Mouse (Mus musculus): Measurements from ENCODE around the gene Col4a1. TPM values are rescaled to one million over a fixed set of nuclear protein-coding genes. Genes with fewer than 3 reads are reported as not detected.
A peak's percentile ranks its signal among the peaks of the same experiment; 100 is the strongest.

Col4a1 gene
- polyA plus RNA-seq, 1 experiment from 2014 or later = 213 TPM

DNA sequence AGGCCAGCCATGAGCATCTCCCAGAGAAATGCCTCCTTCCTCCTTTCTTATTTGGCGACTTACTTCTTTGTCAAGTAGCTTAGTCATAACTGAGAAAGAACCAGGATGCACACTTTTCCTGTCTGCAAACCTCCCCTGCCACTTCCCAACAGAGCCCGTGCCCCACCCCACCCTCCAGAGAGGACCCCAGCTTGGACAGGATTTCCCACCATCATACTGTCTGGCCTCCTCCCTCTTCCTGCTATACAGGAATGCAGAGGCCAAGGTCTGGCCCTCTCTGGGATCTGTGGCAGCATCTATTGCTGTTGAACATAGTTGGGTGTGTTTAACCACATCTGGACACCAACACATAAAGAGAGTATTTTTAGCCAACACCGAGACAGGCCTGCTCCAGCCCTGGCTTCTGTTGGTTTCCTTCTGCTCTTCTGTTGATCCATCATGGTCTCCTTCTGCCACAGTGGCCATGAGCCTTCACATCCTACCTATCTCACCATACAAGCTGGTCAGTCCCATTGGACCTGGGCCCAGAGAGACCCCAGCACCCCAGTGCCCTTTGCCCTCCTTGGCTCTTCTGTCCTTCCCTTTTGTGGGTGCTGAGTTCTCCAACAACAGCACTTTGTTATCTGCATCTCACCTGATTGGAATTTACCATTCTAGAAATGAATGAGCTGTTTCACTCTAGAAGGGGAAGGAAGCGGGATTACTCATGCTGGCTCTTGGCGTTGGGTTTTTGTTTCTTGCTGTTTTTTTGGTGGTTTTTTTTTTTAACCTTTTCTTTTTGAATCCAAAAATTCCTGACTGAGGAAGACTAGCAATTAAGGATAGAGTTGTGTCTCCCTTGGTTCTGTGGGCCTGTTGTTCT, 10.3 kb upstream of the Col4a1 start:
- no peaks in the 10 kb centered on the region; the same call in none of the 2 replicates for H3K36me3 ChIP-seq (ENCODE audit: control insufficient read depth, insufficient read depth)
- 0 out of 2 replicates have a peak, but pooled peaks have one; percentile 13 for ATAC-seq (replicated peaks; ENCODE audit: extremely low read depth, insufficient read depth, low FRiP score)
- peak overlapping the region; percentile 75 for H3K27ac ChIP-seq (ENCODE audit: low read length)
- no peaks in the 10 kb centered on the region for H3K27me3 ChIP-seq (ENCODE audit: control insufficient read depth, insufficient read depth, low read length)
- H3K9ac ChIP-seq (ENCODE audit: low read length) = no peak overlapping the region
- peaks cover 64% of the 10 kb centered on the region for H3K4me1 ChIP-seq (ENCODE audit: control insufficient read depth, insufficient read depth, low read length)
- no peaks in the 10 kb centered on the region for H3K9me3 ChIP-seq (replicated peaks; ENCODE audit: control insufficient read depth, low read length)
- no peak overlapping the region for H3K4me2 ChIP-seq (ENCODE audit: low read depth, low read length)
- H3K4me3 ChIP-seq (ENCODE audit: low read length) = no peak overlapping the region
- WGBS = 56% methylated on average over 5 of the region's 5 CpGs

DNA sequence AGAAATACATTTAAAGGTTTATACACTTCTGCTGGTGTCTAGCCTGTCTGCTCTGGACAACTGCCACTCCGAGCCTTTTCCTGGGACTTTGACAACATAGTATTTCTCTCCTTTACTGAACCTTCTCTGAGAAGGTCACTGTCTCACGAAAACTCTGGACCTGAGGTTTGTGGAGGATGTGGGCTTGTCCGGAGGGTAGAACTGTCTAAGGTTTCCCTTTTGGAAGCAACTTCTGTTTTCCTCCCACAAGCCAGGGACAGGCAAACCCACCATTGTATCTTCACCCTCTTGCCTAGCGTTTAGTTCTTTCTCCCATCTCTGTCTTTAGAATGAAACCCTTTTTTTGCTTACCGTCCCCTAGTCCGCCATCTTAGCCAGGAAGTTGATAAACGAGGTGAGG, 9.2 kb upstream of the Col4a1 start:
- Histone ChIP-seq H3K27ac (ENCODE audit: low read length) (peak overlapping the region; percentile 53), H3K36me3 (ENCODE audit: control insufficient read depth, insufficient read depth) (no peaks in the 10 kb centered on the region; the same call in none of the 2 replicates), H3K9ac (ENCODE audit: low read length) (no peak overlapping the region), H3K27me3 (ENCODE audit: control insufficient read depth, insufficient read depth, low read length) (no peaks in the 10 kb centered on the region), H3K4me2 (ENCODE audit: low read depth, low read length) (no peak overlapping the region), H3K9me3 (replicated peaks; ENCODE audit: control insufficient read depth, low read length) (no peaks in the 10 kb centered on the region), H3K4me1 (ENCODE audit: control insufficient read depth, insufficient read depth, low read length) (peaks cover 57% of the 10 kb centered on the region), H3K4me3 (ENCODE audit: low read length) (no peak overlapping the region)
- WGBS = 69% methylated on average over 7 of the region's 7 CpGs
- no peak for ATAC-seq (replicated peaks; ENCODE audit: extremely low read depth, insufficient read depth, low FRiP score)

DNA sequence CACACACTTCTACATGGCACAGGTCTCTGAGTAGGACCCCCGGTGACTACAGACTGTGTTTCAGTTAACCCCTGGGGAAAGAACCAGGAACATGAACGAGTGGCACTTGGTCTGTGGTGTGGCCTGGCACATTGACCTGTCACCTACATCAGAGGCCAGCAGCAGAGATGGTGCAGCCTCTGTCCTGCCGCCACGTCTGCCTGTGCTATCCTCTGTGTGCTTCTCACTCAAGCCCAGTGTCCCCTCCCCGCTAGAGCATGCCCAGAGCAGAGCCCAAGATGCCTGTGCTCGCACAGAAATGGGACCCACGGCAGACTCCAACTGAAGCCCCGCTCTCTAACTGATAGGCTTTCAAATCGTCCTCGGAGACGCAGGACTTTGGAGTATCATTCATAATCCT, 6.8 kb upstream of the Col4a1 start:
- peaks cover 42% of the 10 kb centered on the region for H3K4me1 ChIP-seq (ENCODE audit: control insufficient read depth, insufficient read depth, low read length)
- 80% methylated on average over 11 of the region's 11 CpGs for WGBS
- no peak overlapping the region for H3K4me2 ChIP-seq (ENCODE audit: low read depth, low read length)
- ATAC-seq (replicated peaks; ENCODE audit: extremely low read depth, insufficient read depth, low FRiP score) = no peak
- no peak overlapping the region for H3K9ac ChIP-seq (ENCODE audit: low read length)
- H3K4me3 ChIP-seq (ENCODE audit: low read length) = no peak overlapping the region
- no peaks in the 10 kb centered on the region for H3K27me3 ChIP-seq (ENCODE audit: control insufficient read depth, insufficient read depth, low read length)
- no peaks in the 10 kb centered on the region for H3K9me3 ChIP-seq (replicated peaks; ENCODE audit: control insufficient read depth, low read length)
- peaks cover 4% of the 10 kb centered on the region for H3K36me3 ChIP-seq (ENCODE audit: control insufficient read depth, insufficient read depth)
- no peak overlapping the region for H3K27ac ChIP-seq (ENCODE audit: low read length)

DNA sequence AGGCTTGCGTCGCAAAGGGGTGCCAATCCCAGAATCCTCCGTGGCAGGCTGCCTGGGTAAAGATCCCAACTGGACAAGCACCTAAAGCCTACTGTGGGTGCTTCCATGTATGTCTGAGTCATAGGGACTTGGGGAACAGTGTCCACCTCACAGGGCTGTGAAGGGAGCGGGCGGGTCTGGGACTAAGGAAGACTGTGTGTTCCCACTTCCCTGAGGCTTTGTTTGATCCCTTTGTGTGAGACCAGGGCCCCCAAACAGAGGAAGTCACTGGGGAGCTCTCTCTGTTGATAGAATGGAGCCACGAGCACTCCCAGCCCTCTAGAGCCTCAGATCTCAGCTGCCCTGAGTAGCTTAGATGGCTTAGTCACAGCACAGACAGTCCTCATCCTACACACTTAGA, 3.5 kb upstream of the Col4a1 start:
- Histone ChIP-seq H3K4me3 (ENCODE audit: low read length) (no peak overlapping the region), H3K4me1 (ENCODE audit: control insufficient read depth, insufficient read depth, low read length) (peaks cover 24% of the 10 kb centered on the region), H3K27ac (ENCODE audit: low read length) (peak overlapping the region; percentile 20; the same call in 1 of the 2 replicates)

DNA sequence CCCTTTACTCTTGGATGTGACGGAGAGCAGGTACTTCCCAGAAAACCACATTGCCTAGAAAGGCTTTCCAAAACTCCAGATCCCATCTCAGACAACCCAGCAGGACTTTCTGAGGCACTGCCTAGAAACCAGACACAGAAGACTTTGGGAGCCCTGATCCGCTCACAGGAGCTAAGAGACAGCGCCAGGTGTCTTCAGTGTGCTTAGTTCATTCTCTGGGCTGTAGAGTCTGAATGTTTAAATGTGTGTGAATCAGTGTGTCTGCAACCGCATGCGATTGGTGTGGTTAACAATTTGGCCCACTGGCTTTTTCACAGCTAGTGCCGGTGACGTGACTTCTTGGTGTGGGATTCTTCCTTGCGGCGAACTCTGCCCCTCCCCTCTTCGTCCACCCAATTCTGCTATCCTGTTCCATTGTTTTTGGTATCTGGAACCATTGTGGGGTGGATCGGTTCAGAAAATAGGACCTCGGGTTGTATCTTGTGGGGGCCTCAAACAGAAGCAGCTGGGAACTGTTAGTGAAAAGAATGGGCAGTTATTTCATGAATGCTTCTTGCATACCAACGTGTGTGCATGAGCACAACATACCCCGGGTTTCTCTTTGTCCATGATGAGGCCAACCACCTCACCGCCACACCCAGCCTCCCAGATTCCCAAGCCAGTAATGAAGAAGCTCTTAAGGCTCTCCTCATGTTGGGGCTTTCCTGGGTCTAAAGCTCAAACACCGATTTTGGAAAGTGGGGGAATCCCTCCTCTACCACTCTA, 2.7 kb upstream of the Col4a1 start:
- ATAC-seq (replicated peaks; ENCODE audit: extremely low read depth, insufficient read depth, low FRiP score) = no peak
- peaks cover 21% of the 10 kb centered on the region for H3K4me1 ChIP-seq (ENCODE audit: control insufficient read depth, insufficient read depth, low read length)
- H3K4me2 ChIP-seq (ENCODE audit: low read depth, low read length) = peak overlapping the region; percentile 83
- 62% methylated on average over 16 of the region's 16 CpGs for WGBS
- peak overlapping the region; percentile 44 for H3K27ac ChIP-seq (ENCODE audit: low read length)
- peak overlapping the region; percentile 28 for H3K9ac ChIP-seq (ENCODE audit: low read length)
- no peaks in the 10 kb centered on the region for H3K27me3 ChIP-seq (ENCODE audit: control insufficient read depth, insufficient read depth, low read length)
- H3K9me3 ChIP-seq (replicated peaks; ENCODE audit: control insufficient read depth, low read length) = no peaks in the 10 kb centered on the region
- H3K36me3 ChIP-seq (ENCODE audit: control insufficient read depth, insufficient read depth) = peaks cover 4% of the 10 kb centered on the region; the same call in 1 of the 2 replicates
- peak overlapping the region; percentile 31 for H3K4me3 ChIP-seq (ENCODE audit: low read length)

More for the DNA sequence above, 3.5 kb upstream of the Col4a1 start:
- H3K9ac ChIP-seq (ENCODE audit: low read length) = 0 out of 2 replicates have a peak overlapping the region, but pooled peaks have one; percentile 1
- peak overlapping the region; percentile 83 for H3K4me2 ChIP-seq (ENCODE audit: low read depth, low read length)
- ATAC-seq (replicated peaks; ENCODE audit: extremely low read depth, insufficient read depth, low FRiP score) = no peak
- no peaks in the 10 kb centered on the region for H3K9me3 ChIP-seq (replicated peaks; ENCODE audit: control insufficient read depth, low read length)
- H3K36me3 ChIP-seq (ENCODE audit: control insufficient read depth, insufficient read depth) = peaks cover 4% of the 10 kb centered on the region; the same call in 1 of the 2 replicates
- WGBS = 73% methylated on average over 6 of the region's 6 CpGs
- H3K27me3 ChIP-seq (ENCODE audit: control insufficient read depth, insufficient read depth, low read length) = no peaks in the 10 kb centered on the region

DNA sequence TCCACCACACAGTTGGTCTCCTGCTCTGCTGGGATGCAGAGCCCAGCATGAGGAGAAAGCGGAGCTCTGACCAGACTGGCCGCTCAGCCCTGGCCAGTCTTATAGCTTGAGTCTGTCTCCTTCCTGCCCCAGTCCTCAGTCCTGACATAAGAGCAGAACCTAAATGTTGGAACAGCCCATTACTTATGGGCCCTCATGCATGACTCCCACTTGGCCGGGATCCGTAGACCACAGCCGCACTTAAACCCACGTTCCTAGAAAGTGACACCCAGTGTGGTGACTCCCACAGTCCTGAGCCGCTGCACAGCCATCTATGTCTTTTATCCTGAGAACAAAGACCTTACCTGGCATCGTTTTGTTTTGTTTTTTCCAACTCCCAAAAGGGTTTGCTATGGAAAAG, 2.0 kb upstream of the Col4a1 start:
- Histone ChIP-seq H3K36me3 (ENCODE audit: control insufficient read depth, insufficient read depth) (peaks cover 4% of the 10 kb centered on the region; the same call in 1 of the 2 replicates), H3K4me1 (ENCODE audit: control insufficient read depth, insufficient read depth, low read length) (peaks cover 22% of the 10 kb centered on the region), H3K9ac (ENCODE audit: low read length) (peak overlapping the region; percentile 97), H3K27ac (ENCODE audit: low read length) (peak overlapping the region; percentile 32; the same call in 1 of the 2 replicates), H3K27me3 (ENCODE audit: control insufficient read depth, insufficient read depth, low read length) (no peaks in the 10 kb centered on the region), H3K9me3 (replicated peaks; ENCODE audit: control insufficient read depth, low read length) (no peaks in the 10 kb centered on the region), H3K4me2 (ENCODE audit: low read depth, low read length) (peak overlapping the region; percentile 83), H3K4me3 (ENCODE audit: low read length) (peak overlapping the region; percentile 84)
- no peak for ATAC-seq (replicated peaks; ENCODE audit: extremely low read depth, insufficient read depth, low FRiP score)
- WGBS = 69% methylated on average over 8 of the region's 8 CpGs

DNA sequence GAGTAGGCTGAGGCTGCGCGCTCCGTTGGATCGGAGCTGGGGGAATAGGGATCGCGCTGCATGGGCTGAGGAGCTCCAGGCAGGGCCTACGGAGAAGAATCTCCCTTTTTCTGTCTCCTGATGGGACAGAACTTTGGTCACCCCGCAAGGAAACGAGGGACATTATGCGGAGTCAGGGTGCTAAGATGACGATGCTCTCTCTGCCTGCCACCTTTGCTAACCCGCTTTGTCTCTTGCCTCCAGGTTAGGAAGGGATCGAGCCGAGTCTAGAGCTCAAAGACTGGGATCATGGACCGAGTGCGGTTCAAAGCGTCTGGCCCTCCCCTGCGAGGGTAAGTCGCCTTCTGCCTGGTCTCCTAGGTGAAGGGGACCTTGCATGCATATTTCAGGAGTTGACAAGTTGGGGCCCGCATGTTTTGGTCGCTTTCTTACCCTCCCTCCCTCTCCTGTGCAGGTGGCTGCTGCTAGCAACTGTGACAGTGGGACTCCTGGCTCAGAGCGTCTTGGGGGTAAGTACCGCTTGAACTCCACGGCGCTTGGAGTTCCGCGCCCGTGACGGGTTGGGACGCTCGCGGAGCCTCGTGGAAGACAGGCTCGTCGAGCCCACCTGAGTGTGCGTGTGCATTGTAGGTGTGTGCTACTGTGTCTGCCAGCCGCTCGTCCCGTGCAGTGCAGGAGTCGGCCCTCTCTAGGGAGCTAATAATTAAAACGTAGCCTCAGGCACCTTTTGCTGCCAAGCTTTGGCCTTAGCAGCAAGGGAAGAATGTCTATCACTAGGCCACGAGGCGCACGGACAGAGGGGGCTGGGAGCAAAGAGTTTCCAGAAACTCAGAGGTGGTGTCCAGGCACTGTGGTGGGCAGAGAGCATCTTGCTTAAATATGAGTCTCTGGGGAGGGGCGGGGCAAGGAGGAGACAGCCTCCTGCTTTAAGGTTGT, 818 bp upstream of the Col4a1 start:
- Histone ChIP-seq H3K4me3 (ENCODE audit: low read length) (peak overlapping the region; percentile 84), H3K4me1 (ENCODE audit: control insufficient read depth, insufficient read depth, low read length) (peaks cover 30% of the 10 kb centered on the region), H3K36me3 (ENCODE audit: control insufficient read depth, insufficient read depth) (peaks cover 4% of the 10 kb centered on the region; the same call in 1 of the 2 replicates), H3K4me2 (ENCODE audit: low read depth, low read length) (peak overlapping the region; percentile 83), H3K27ac (ENCODE audit: low read length) (peak overlapping the region; percentile 88), H3K27me3 (ENCODE audit: control insufficient read depth, insufficient read depth, low read length) (no peaks in the 10 kb centered on the region), H3K9ac (ENCODE audit: low read length) (peak overlapping the region; percentile 97), H3K9me3 (replicated peaks; ENCODE audit: control insufficient read depth, low read length) (no peaks in the 10 kb centered on the region)
- peak; percentile 25; the same call in 1 of the 2 replicates for ATAC-seq (replicated peaks; ENCODE audit: extremely low read depth, insufficient read depth, low FRiP score)
- 4% methylated on average over 45 of the region's 45 CpGs for WGBS

DNA sequence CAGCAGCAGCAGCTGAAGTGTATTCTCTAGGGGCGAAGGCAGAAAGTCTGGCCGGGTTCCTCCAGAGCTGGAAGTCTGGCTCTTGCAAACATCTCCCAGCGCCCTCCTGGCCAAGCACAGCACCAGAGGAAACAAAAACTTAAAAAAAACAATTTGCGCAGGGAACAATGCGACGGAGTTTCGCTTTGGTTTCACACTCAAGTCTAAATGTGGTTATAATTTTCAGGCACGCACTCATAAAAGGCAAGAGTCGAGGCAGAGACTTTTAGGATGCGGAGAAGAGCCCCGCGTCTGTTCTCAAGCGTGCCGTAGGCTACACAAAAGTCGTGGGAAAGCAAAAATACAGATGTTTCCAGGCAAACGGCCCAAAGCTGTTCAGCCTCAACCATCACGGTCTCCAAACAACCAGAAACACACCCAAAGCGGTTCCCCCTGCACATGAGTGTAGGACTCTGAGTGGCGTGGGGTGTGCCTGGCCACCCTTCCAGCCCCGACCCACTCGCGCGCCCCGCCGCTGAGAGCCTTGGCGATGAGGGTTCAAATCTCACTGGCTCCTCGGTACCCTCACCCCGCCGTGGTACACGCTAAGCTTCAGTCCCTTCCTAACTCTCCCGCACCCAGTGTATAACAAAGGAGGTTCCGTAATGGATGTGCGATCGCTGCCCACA, 811 bp downstream of the Col4a1 start:
- Histone ChIP-seq H3K4me3 (ENCODE audit: low read length) (peak overlapping the region; percentile 84), H3K9ac (ENCODE audit: low read length) (peak overlapping the region; percentile 97), H3K36me3 (ENCODE audit: control insufficient read depth, insufficient read depth) (peaks cover 4% of the 10 kb centered on the region; the same call in 1 of the 2 replicates), H3K27ac (ENCODE audit: low read length) (peak overlapping the region; percentile 88), H3K4me1 (ENCODE audit: control insufficient read depth, insufficient read depth, low read length) (peaks cover 24% of the 10 kb centered on the region), H3K4me2 (ENCODE audit: low read depth, low read length) (peak overlapping the region; percentile 83), H3K27me3 (ENCODE audit: control insufficient read depth, insufficient read depth, low read length) (no peaks in the 10 kb centered on the region), H3K9me3 (replicated peaks; ENCODE audit: control insufficient read depth, low read length) (no peaks in the 10 kb centered on the region)
- peak; percentile 5 for ATAC-seq (replicated peaks; ENCODE audit: extremely low read depth, insufficient read depth, low FRiP score)
- 1% methylated on average over 34 of the region's 34 CpGs for WGBS
